Mouse (Mus musculus): ENCODE data around the gene Arpc5l.
"Not testable (repeated sequence)": the region's sequence is repeated elsewhere in the genome, so short reads cannot be mapped to it uniquely, and the experiment has no call there.

The Arpc5l gene

GRCm38 (mm10) chr2:38999910-39000586 lies 5.1 kb upstream of the Arpc5l start:
- DNase-seq (ENCODE audit: low read depth, low spot score) = no peak

GRCm38 (mm10) chr2:39000587-39000919 lies 4.6 kb upstream of the Arpc5l start:
- no peak for DNase-seq (ENCODE audit: low read depth, low spot score)

GRCm38 (mm10) chr2:39001866-39002265 lies 3.3 kb upstream of the Arpc5l start:
- no peak for DNase-seq (ENCODE audit: low read depth, low spot score)

GRCm38 (mm10) chr2:39003106-39003505 lies 2.0 kb upstream of the Arpc5l start:
- DNase-seq (ENCODE audit: low read depth, low spot score) = no peak

GRCm38 (mm10) chr2:39003512-39003911 lies 1.6 kb upstream of the Arpc5l start:
- DNase-seq (ENCODE audit: low read depth, low spot score) = no peak

- DNase-seq (ENCODE audit: low read depth, low spot score) = no peak
Observed at GRCm38 (mm10) chr2:39004372-39004771, 776 bp upstream of the Arpc5l start.

- no peak for DNase-seq (ENCODE audit: low read depth, low spot score)
Observed at GRCm38 (mm10) chr2:39005574-39006079, 479 bp downstream of the Arpc5l start, which contains the start of gene Rpl35. TSS of gene Rpl35 (minus strand) at chr2:39005624.

GRCm38 (mm10) chr2:39006149-39006730 lies 1.1 kb downstream of the Arpc5l start:
- no peak for DNase-seq (ENCODE audit: low read depth, low spot score)

- peak; percentile 83 for DNase-seq (ENCODE audit: low read depth, low spot score)
Observed at GRCm38 (mm10) chr2:39007865-39008264, 2.7 kb downstream of the Arpc5l start.

GRCm38 (mm10) chr2:39008350-39008851 lies 3.3 kb downstream of the Arpc5l start:
- no peak for DNase-seq (ENCODE audit: low read depth, low spot score)

GRCm38 (mm10) chr2:39008954-39009365 lies 3.8 kb downstream of the Arpc5l start:
- DNase-seq (ENCODE audit: low read depth, low spot score) = no peak

GRCm38 (mm10) chr2:39010144-39010543 lies 5.0 kb downstream of the Arpc5l start:
- not testable (repeated sequence) for DNase-seq (ENCODE audit: low read depth, low spot score)

GRCm38 (mm10) chr2:39011264-39011663 lies 6.1 kb downstream of the Arpc5l start:
- no peak for DNase-seq (ENCODE audit: low read depth, low spot score)

GRCm38 (mm10) chr2:39011971-39012370 lies 6.8 kb downstream of the Arpc5l start:
- no peak for DNase-seq (ENCODE audit: low read depth, low spot score)

- DNase-seq (ENCODE audit: low read depth, low spot score) = no peak
Observed at GRCm38 (mm10) chr2:39012768-39013279, 7.7 kb downstream of the Arpc5l start.

- DNase-seq (ENCODE audit: low read depth, low spot score) = no peak
Observed at GRCm38 (mm10) chr2:39016581-39016980, 11.4 kb downstream of the Arpc5l start.

GRCm38 (mm10) chr2:39020004-39020403 lies 14.9 kb downstream of the Arpc5l start:
- DNase-seq (ENCODE audit: low read depth, low spot score) = no peak

- no peak for DNase-seq (ENCODE audit: low read depth, low spot score)
Observed at GRCm38 (mm10) chr2:39031611-39032010, 26.5 kb downstream of the Arpc5l start.

- DNase-seq (ENCODE audit: low read depth, low spot score) = no peak
Observed at GRCm38 (mm10) chr2:39040215-39040614, 35.1 kb downstream of the Arpc5l start.

- DNase-seq (ENCODE audit: low read depth, low spot score) = no peak
Observed at GRCm38 (mm10) chr2:39048515-39048914, 43.4 kb downstream of the Arpc5l start.

GRCm38 (mm10) chr2:39064687-39065399 lies 59.7 kb downstream of the Arpc5l start:
- no peak for DNase-seq (ENCODE audit: low read depth, low spot score)

Measured in brain, embryonic 18.5 days (tissue).